Mouse (Mus musculus): ENCODE data around the gene Arid3c.

GRCm38 (mm10) chr4:41741158-41741560 is 10.2 kb upstream of the Arid3c start:
- TF ChIP-seq CTCF (IDR thresholded peaks at IDR 0.05; ENCODE audit: insufficient read depth, low read depth, low read length) (no peak), POLR2A (IDR thresholded peaks at IDR 0.05; ENCODE audit: insufficient read depth, low read depth, low read length) (peak; percentile 93)

All from olfactory bulb, adult 2 months (tissue).